ENCODE assay signal across 8 mouse cellular contexts in genomic region chr11:11821387-11821975, GRCm38 (mm10). TPM values are rescaled to one million over a fixed set of nuclear protein-coding genes. Genes with fewer than 3 reads are reported as not detected.
DNase-seq lines count a peak whose midpoint lies in the region; ATAC-seq and TF ChIP-seq lines count a peak whose summit lies in the region.

No protein-coding gene starts in this region.

- H3K9ac ChIP-seq in forebrain, embryonic 12.5 days: peak overlapping the region; percentile 43; the same call in 1 of the 2 replicates
- H3K9ac ChIP-seq in midbrain, embryonic 14.5 days (replicated peaks; ENCODE audit: low read length): peak overlapping the region; percentile 36; the same call in 1 of the 2 replicates

- H3K27ac ChIP-seq in forebrain, embryonic 12.5 days: peak overlapping the region; percentile 89
- H3K27ac ChIP-seq in midbrain, embryonic 14.5 days (replicated peaks; ENCODE audit: low read depth, low read length): peak overlapping the region; percentile 80

- peaks cover 28% of the 10 kb centered on the region for H3K9me3 ChIP-seq in E14TG2a.4 (ENCODE audit: low read length)
- no peaks in the 10 kb centered on the region for H3K9me3 ChIP-seq in forebrain, embryonic 12.5 days
- no peaks in the 10 kb centered on the region for H3K9me3 ChIP-seq in midbrain, embryonic 14.5 days (ENCODE audit: control insufficient read depth, low read length)

- H3K27me3 ChIP-seq in E14TG2a.4 (ENCODE audit: insufficient read depth, low read length): no peaks in the 10 kb centered on the region
- peaks cover 3% of the 10 kb centered on the region; the same call in 1 of the 2 replicates for H3K27me3 ChIP-seq in forebrain, embryonic 12.5 days
- H3K27me3 ChIP-seq in midbrain, embryonic 14.5 days (ENCODE audit: control insufficient read depth, insufficient read depth, low read length): no peaks in the 10 kb centered on the region

- H3K4me3 ChIP-seq in E14TG2a.4 (replicated peaks; ENCODE audit: low read length): peak overlapping the region; percentile 63
- no peak overlapping the region for H3K4me3 ChIP-seq in forebrain, embryonic 12.5 days (replicated peaks)
- no peak overlapping the region for H3K4me3 ChIP-seq in midbrain, embryonic 14.5 days (replicated peaks; ENCODE audit: low read depth, low read length)

- no peak for TF ChIP-seq CTCF in E14TG2a.4 (conservative IDR thresholded peaks at IDR 0.05; ENCODE audit: low read length)

- peak overlapping the region; percentile 30 for H3K4me2 ChIP-seq in forebrain, embryonic 12.5 days
- H3K4me2 ChIP-seq in midbrain, embryonic 14.5 days (ENCODE audit: low read length): peak overlapping the region; percentile 40

- peaks cover 27% of the 10 kb centered on the region for H3K36me3 ChIP-seq in E14TG2a.4 (ENCODE audit: insufficient read depth, low read length)
- H3K36me3 ChIP-seq in forebrain, embryonic 12.5 days (replicated peaks): no peaks in the 10 kb centered on the region
- H3K36me3 ChIP-seq in midbrain, embryonic 14.5 days (ENCODE audit: control insufficient read depth, insufficient read depth, low read length): no peaks in the 10 kb centered on the region

- 5% methylated on average over 15 of the region's 16 CpGs for WGBS in forebrain, embryonic 12.5 days
- 6% methylated on average over 16 of the region's 16 CpGs for WGBS in midbrain, embryonic 14.5 days

- peak; percentile 51 to 71 for DNase-seq in cerebellum, postnatal 10 days
- no peak for DNase-seq in cerebellum, adult 11 months
- DNase-seq in kidney, postnatal 10 days: peak; percentile 75
- DNase-seq in midbrain, embryonic 14.5 days: peak; percentile 93
- no peak for DNase-seq in urinary bladder, postnatal 36 days (ENCODE audit: low spot score in 2 of 2)
- DNase-seq in layer of hippocampus, adult 9-11 months: no peak

- ATAC-seq in forebrain, embryonic 12.5 days (ENCODE audit: low FRiP score): peak; percentile 84
- peak; percentile 79 for ATAC-seq in midbrain, embryonic 14.5 days (ENCODE audit: low FRiP score, low TSS enrichment)

- H3K4me1 ChIP-seq in E14TG2a.4 (replicated peaks; ENCODE audit: low read depth, low read length): peaks cover 43% of the 10 kb centered on the region
- peaks cover 48% of the 10 kb centered on the region for H3K4me1 ChIP-seq in forebrain, embryonic 12.5 days
- peaks cover 20% of the 10 kb centered on the region for H3K4me1 ChIP-seq in midbrain, embryonic 14.5 days (ENCODE audit: control insufficient read depth, insufficient read depth, low read length)

RNA-seq across cellular contexts. Expression of gene Fignl1, which starts 12.7 kb away (rescaled TPM):
- 76.3 and 80.5 TPM in 2 replicates for polyA plus RNA-seq in forebrain, embryonic 12.5 days (2016; fragmentation: Nextera tagmentation; extraction: Ambion mirVana)
- 7.1 and 16.3 TPM in 2 replicates for polyA plus RNA-seq in midbrain, embryonic 14.5 days (2014; fragmentation: Nextera tagmentation; extraction: Ambion mirVana)

Comparison
In these comparisons a context has a peak if more than half of its experiments do, and no peak if none do; other contexts are left out.
1. DNase-seq: peak in cerebellum, postnatal 10 days (2 of 2), kidney, postnatal 10 days (single experiment) and midbrain, embryonic 14.5 days (single experiment); none in cerebellum, adult 11 months (single experiment), urinary bladder, postnatal 36 days (0 of 2) and layer of hippocampus, adult 9-11 months (single experiment).